Mouse (Mus musculus) R1 (cell line): Measurements from ENCODE around the gene B3galnt1.
"Not testable (repeated sequence)": the region's sequence is repeated elsewhere in the genome, so short reads cannot be mapped to it uniquely, and the experiment has no call there.

Experiments
- DNase-seq: peaks from one replicate; pipeline ENCODE4 v3.0.0-alpha.2; 2018; ENCODE audit warnings: low read depth, low spot score

B3galnt1 gene

DNA sequence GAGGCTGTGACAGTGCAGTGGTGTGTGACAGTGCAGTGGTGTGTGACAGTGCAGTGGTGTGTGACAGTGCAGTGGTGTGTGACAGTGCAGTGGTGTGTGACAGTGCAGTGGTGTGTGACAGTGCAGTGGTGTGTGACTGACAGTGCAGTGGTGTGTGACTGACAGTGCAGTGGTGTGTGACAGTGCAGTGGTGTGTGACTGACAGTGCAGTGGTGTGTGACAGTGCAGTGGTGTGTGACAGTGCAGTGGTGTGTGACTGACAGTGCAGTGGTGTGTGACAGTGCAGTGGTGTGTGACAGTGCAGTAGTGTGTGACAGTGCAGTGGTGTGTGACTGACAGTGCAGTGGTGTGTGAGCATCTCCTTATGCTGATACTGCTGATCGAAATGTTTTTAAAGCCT lies 33.2 kb downstream of the B3galnt1 start:
- not testable (repeated sequence) for DNase-seq

DNA sequence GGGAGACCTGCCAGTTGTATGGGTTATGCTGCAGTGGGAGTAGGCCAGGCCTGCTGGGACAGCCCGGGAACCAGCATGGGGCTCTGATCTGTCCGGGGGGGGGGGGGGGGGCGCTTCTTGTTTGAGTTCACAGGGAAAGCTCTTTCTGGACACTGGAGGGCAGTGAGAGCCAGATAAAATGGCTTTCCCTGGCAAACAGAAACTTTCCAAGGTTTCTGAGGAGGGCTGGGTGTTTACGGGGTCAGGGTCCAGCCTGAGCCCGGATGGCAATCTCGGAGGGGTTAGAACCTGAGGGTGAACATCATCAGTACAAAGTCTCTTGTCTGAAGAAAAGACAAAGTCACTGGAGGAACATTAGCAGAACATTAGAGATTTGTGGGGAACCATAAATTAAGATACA lies 35.4 kb downstream of the B3galnt1 start:
- DNase-seq: no peak

DNA sequence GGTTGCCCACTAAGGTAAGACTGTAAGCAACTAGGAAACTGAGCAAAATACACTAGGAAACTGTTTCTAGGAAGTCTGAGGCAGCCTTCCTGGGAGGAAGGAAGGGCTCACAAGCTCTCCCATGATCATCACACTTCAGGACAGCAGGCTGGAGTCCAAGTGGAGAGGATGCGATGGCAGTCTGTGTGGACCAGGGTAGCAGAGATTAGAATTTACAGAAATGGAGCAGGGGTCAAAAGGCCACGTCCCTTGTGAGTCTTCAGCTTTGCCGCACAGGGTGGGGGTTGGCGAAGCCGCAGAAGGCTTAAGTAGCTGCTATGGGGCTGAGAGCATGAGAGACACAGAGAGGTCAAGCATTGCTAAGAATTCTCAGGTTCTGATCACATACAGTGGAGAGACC lies 37.1 kb downstream of the B3galnt1 start:
- DNase-seq: no peak

DNA sequence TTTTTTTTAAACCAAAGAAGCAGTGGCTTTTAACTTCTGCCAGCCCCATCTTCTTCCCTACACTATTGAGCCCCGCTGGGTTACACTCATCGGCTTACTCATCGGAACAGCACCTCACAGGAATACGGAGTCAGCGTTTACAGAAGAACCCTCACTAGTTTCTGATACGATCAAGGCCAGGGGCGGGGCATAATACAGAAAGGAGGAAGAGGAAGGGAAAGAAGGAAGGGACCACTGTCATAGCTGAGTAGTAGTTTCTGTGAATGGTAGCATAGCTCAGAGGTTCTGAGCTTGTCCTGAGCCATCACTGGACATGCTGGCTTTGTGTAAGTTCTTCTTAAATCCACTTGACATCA lies 38.8 kb downstream of the B3galnt1 start:
- no peak for DNase-seq

DNA sequence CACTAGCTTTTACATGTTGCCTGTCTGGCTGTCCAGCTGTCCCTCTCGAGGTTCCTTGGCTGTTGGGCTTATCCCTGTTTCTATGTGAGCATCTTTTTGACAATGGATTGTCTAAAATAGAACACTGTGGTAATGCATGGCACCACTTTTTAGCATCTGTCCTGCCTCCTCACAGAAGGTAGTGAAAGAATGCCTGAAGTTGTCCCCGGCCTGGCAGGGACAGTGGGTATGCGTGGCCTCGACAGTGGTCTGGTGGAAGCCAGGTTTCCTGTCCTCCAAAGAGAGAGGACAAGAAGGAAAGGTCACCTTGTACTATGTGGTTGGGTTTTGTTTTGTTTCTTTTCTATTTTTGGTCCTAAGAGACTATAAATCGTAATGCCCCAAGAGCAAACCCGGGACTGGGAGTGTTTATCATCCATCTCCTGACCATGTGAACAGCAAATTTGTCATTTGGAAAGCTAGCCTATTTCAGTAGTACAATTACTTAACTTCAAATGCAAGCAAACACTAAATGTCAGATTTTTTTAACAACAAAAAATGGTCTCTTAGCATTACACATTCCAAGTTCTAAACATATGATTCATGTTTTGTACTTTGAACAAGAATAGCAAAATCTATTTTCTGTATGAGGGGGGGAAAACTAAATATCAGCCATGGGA lies 39.3 kb downstream of the B3galnt1 start:
- no peak for DNase-seq

GRCm38 (mm10) chr3:69556092-69556778 lies 42.5 kb downstream of the B3galnt1 start:
- no peak for DNase-seq

- DNase-seq: no peak
These were observed 43.2 kb downstream of the B3galnt1 start for GRCm38 (mm10) chr3:69555511-69555910.

- no peak for DNase-seq
These were observed 49.2 kb downstream of the B3galnt1 start for GRCm38 (mm10) chr3:69549602-69550001.

DNA sequence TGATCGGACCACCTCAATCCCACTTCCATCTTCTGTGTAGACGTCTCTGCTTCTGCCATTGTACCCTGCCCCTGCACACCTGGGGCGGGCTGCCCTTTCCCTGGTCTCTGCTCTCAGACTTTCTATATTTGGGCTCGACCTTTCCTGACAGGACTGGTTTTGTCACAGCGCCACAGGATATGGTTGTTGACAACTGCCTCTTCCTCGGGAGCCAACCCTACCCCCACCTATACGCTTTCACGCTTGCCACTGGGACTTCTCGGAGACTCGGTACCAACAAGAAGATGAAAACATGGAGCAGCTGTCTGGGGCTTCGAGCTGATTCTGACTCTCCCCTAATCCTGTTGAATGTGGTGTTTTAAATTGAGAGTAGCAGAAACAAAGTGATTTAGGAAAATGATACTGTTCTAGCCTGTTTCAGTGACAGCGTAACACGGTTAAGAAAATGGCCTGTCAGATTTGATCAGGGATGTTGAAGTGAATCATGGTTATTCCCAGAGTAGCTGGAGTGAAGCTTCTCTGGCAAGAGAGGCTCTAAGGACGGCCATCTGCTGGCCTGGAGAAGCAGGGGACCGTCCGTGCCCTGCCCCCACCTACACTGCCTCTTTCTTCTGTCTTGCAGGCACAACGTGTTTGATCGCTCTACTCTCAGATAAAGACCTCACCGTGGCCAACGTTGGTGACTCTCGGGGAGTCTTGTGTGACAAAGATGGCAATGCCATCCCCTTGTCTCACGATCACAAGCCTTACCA lies 49.9 kb downstream of the B3galnt1 start:
- no peak for DNase-seq

DNA sequence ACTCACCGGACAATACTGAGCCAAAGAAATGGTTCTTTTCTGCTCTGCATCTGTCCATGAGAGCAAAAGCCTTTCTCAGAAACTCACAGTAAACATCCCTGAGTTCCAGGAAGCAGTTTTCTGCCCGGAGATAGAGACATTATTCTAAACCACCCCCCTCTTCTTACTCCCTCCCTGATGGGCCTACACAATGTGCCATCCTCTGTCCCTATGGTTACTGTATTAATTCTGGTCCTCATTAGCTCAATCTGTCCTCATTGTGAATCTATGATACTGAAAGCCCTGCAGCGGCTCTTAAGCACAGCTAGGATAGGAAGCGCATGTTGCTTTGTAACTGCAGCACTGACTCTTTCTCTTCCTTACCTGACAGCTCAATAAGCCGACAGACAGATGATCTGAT lies 53.7 kb downstream of the B3galnt1 start:
- no peak for DNase-seq

- DNase-seq: no peak
These were observed 55.0 kb downstream of the B3galnt1 start for GRCm38 (mm10) chr3:69543730-69544129.

GRCm38 (mm10) chr3:69542962-69543361 lies 55.8 kb downstream of the B3galnt1 start:
- peak; percentile 52 for DNase-seq

- DNase-seq: peak; percentile 76
These were observed 62.7 kb downstream of the B3galnt1 start for GRCm38 (mm10) chr3:69535941-69536647.

DNA sequence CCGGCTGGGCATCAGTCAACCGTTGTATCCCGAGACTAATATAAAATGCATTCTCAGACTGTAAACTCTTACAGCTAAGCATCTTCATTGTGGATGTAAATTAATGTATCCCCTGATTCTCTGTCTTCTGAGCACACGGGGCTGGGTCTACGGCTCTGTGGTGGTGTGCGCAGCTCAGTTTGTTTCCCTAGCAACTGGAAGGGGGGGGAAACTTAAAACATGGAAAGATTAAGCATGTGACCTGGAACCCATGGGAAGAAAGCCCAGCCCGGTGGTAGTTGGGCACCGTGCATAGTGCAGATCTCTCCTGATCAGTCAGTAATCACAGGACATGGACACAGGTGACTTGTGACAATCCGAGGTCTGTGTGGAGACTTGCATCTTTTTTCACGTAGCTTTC lies 63.3 kb downstream of the B3galnt1 start:
- no peak for DNase-seq

GRCm38 (mm10) chr3:69532687-69533086 lies 66.1 kb downstream of the B3galnt1 start:
- DNase-seq: no peak

GRCm38 (mm10) chr3:69531511-69531910 lies 67.2 kb downstream of the B3galnt1 start:
- no peak for DNase-seq

DNA sequence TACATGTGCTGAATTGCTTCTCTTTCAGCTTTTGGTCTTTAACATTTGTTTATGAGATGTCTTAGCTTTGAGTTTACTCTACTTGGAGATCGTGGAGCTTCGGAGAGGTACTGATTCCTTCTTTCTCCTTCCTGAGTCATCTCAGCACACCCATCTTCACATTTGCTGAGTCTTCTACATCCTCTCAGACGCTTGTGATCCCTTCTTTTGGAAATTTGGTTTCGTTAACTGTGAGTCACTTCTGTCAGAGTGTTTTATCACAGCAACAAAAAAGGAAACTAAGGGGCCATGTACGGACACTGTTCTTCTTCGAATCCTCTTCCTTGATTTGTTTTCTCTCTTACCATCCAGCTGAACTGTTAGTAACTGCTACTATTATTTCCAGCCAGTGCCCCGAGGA lies 69.2 kb downstream of the B3galnt1 start:
- DNase-seq: no peak

DNA sequence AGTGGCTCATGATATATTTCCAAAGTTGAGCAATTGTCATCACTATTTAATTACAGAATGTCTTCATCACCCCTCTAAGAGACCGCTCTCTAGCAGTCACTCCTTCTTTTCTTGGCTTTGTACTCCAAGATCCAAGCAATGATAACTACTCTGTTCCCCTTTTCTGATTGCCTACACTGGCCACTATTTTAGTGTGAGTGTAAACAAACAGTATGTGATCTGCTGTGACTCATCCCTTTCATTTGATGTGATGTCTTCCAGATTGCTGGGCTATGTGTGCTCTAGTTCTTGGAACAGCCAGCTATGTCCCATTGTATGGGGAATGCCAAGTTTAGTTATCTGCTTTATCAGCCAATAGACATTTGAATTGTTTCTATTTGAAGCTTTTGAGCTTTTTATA lies 71.4 kb downstream of the B3galnt1 start:
- DNase-seq: no peak

GRCm38 (mm10) chr3:69525072-69525529 lies 73.7 kb downstream of the B3galnt1 start:
- DNase-seq: no peak

- no peak for DNase-seq
These were observed 74.2 kb downstream of the B3galnt1 start for GRCm38 (mm10) chr3:69524356-69525071.
